Mouse (Mus musculus) kidney, adult 2 months (tissue): ENCODE data around the gene Gdf11.

Experiments
- CTCF ChIP-seq: fragments of 200-500 bp; conservative IDR thresholded peaks from 2 replicates; pipeline ENCODE4 v1.5.1; 2011; ENCODE audit warnings: low read depth, mild to moderate bottlenecking, control low read depth, low read length, moderate library complexity, mixed read lengths; ENCODE audit not compliant: insufficient read depth, insufficient read length
- POLR2A ChIP-seq: fragments of 200-500 bp; IDR thresholded peaks from one replicate; pipeline ENCODE4 v1.6.1; 2011; ENCODE audit warnings: low read depth, low read length, control low read depth

DNA sequence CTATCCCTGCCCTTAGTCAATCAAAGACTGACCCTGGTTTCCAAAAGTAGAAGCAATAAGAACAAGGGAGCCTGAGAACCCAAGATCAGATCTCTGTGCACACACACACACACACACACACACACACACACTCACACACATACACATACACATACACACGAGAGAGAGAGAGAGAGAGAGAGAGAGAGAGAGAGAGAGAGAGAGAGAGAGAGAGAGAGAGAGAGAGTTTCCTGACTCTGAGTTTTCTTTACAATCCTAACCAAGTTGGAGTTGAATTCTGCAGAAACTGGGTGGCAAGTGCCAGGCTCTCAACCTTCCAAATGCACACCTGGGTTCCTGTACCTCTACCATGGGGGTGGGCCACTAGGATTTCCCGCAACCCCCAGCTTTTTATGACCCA is 1.7 kb downstream of the Gdf11 start:
- TF ChIP-seq CTCF (no peak), POLR2A (no peak)
